Mouse (Mus musculus): Measurements from ENCODE around the gene Spcs1. TPM values are rescaled to one million over a fixed set of nuclear protein-coding genes. Genes with fewer than 3 reads are reported as not detected.
A peak's percentile ranks its signal among the peaks of the same experiment; 100 is the strongest.

The Spcs1 gene
- total and polyA plus RNA-seq, 3 experiments = 150 to 344 (median 181) TPM

GRCm38 (mm10) chr14:30958517-30958916 is 43.0 kb downstream of the Spcs1 start:
- H3K27ac ChIP-seq (ENCODE audit: insufficient read depth, low read depth) = no peak overlapping the region
- no peak overlapping the region for H3K4me3 ChIP-seq (replicated peaks in 1 of 3; ENCODE audit: low read depth in 2 of 3, low read length in 2 of 3, poor library complexity in 1 of 3)
- peaks cover 27 to 56% of the 10 kb centered on the region in 2 experiments for H3K36me3 ChIP-seq (replicated peaks in 1 of 2; ENCODE audit: control insufficient read depth in 1 of 2, insufficient read depth in 1 of 2, low read length in 1 of 2)
- no peaks in the 10 kb centered on the region for H3K9me3 ChIP-seq (replicated peaks; ENCODE audit: low read length)
- H3K9ac ChIP-seq (ENCODE audit: insufficient read depth, low read depth) = no peak overlapping the region
- no peaks in the 10 kb centered on the region for H3K79me2 ChIP-seq (replicated peaks; ENCODE audit: control insufficient read depth, extremely low read depth, insufficient read depth, poor library complexity, severe bottlenecking)
- H3K4me1 ChIP-seq (ENCODE audit: control insufficient read depth in 1 of 2, insufficient read depth in 2 of 2) = peaks cover 0 to 12% of the 10 kb centered on the region in 2 experiments; a peak in 2 of 4 replicates
- no peak for TF ChIP-seq CTCF (conservative IDR thresholded peaks at IDR 0.05 in 1 of 2, IDR thresholded peaks at IDR 0.05 in 1 of 2; ENCODE audit: low read depth in 2 of 2, low read length in 2 of 2)
- no peak for TF ChIP-seq EP300 (IDR thresholded peaks at IDR 0.05; ENCODE audit: low read length)
- no peak for TF ChIP-seq ZMIZ1 (IDR thresholded peaks at IDR 0.05; ENCODE audit: low read depth, low read length)
- TF ChIP-seq MYC (IDR thresholded peaks at IDR 0.05; ENCODE audit: low read depth, low read length) = no peak
- TF ChIP-seq NELFE (IDR thresholded peaks at IDR 0.05; ENCODE audit: low read depth, low read length) = no peak
- no peak for TF ChIP-seq POLR2A (IDR thresholded peaks at IDR 0.05; ENCODE audit: low read depth, low read length)
- TF ChIP-seq CHD1 (IDR thresholded peaks at IDR 0.05; ENCODE audit: low read depth, low read length) = no peak
- TF ChIP-seq HCFC1 (IDR thresholded peaks at IDR 0.05; ENCODE audit: low read depth, low read length) = no peak
- TF ChIP-seq MAX (IDR thresholded peaks at IDR 0.05; ENCODE audit: low read length) = no peak
- no peak for TF ChIP-seq IRF4 (IDR thresholded peaks at IDR 0.05; ENCODE audit: low read depth, low read length)
- no peak for TF ChIP-seq JUN (IDR thresholded peaks at IDR 0.05; ENCODE audit: insufficient read depth, low read depth, low read length)
- no peak for TF ChIP-seq RCOR1 (conservative IDR thresholded peaks at IDR 0.05; ENCODE audit: low read depth, low read length)
- TF ChIP-seq POLR2AphosphoS2 (IDR thresholded peaks at IDR 0.05; ENCODE audit: low read depth, low read length) = no peak
- no peak for TF ChIP-seq TBP (conservative IDR thresholded peaks at IDR 0.05; ENCODE audit: low read depth, low read length)
- TF ChIP-seq ETS1 (conservative IDR thresholded peaks at IDR 0.05; ENCODE audit: low read depth, low read length) = no peak
- TF ChIP-seq TCF12 (IDR thresholded peaks at IDR 0.05; ENCODE audit: low read depth, low read length) = no peak
- TF ChIP-seq ZC3H11A (IDR thresholded peaks at IDR 0.05; ENCODE audit: low read depth, low read length) = no peak
- no peak for TF ChIP-seq NRF1 (IDR thresholded peaks at IDR 0.05; ENCODE audit: low read depth, low read length)
- no peak overlapping the region for H3K4me2 ChIP-seq (ENCODE audit: insufficient read depth, low read depth, poor library complexity, severe bottlenecking)
- no peak for DNase-seq (ENCODE audit: extremely low read depth)
- dilution Hi-C loops (cut with MboI; ENCODE audit: extremely low pct_ligation_motif_present, extremely low pct_unique_long_range_greater_than_20kb, low sequenced_read_pairs) (no loop called here), in situ Hi-C loops (cut with MboI; ENCODE audit: low pct_ligation_motif_present, low pct_unique_long_range_greater_than_20kb, low sequenced_read_pairs) (no loop called here)
- no peaks in the 10 kb centered on the region for H3K27me3 ChIP-seq (replicated peaks)

DNA sequence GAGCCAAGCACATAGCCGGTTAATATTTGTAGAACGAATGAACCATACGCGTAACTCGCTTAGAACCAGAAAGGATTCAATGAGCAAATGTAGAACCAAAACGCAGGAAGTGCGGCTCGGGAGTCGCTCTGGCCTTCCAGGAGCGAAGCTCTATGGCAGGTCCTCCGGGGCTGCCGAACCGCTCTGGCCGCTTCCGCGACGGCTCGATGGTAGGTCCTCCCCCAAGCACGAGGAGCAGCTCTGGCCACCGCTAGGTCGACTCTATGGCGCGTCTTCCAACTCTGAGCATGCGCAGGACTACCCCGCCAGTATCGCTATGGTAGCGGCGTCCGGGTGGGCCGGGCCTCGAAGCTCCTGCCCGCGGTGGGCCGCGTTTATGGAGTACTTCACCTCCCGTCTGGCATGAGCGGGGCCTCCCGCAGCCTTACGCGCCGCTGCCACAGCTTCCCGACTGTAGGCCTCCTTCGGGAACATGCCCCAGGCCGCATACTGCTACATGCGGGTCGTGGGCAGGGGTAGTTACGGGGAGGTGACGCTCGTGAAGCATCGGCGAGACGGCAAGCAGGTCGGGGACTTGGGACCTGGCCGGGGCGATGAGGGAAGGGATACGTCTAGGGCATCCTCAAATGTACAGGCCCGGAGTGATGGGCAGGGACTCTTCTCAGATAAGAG is 50.2 kb downstream of the Spcs1 start, which contains the start of gene Nek4:
Gene Nek4 (plus strand): TSS at position 224 of the 672 bp plus-strand sequence.
- Histone ChIP-seq H3K4me2 (ENCODE audit: insufficient read depth, low read depth, poor library complexity, severe bottlenecking) (peak within 1 kb of the TSS; percentile 79), H3K27me3 (replicated peaks) (no peaks in the 10 kb centered on the region), H3K9ac (ENCODE audit: insufficient read depth, low read depth) (peak within 1 kb of the TSS; percentile 72), H3K4me1 (ENCODE audit: control insufficient read depth in 1 of 2, insufficient read depth in 2 of 2) (peaks cover 2 to 22% of the 10 kb centered on the region in 2 experiments; a peak in 2 of 4 replicates), H3K79me2 (replicated peaks; ENCODE audit: control insufficient read depth, extremely low read depth, insufficient read depth, poor library complexity, severe bottlenecking) (no peaks in the 10 kb centered on the region; the same call in 1 of the 2 replicates), H3K4me3 (replicated peaks in 1 of 3; ENCODE audit: low read depth in 2 of 3, low read length in 2 of 3, poor library complexity in 1 of 3) (peak within 1 kb of the TSS; percentile 56 to 94 (median 87)), H3K27ac (ENCODE audit: insufficient read depth, low read depth) (peak within 1 kb of the TSS; percentile 43; the same call in 1 of the 2 replicates), H3K36me3 (replicated peaks in 1 of 2; ENCODE audit: control insufficient read depth in 1 of 2, insufficient read depth in 1 of 2, low read length in 1 of 2) (peaks cover 11 to 18% of the 10 kb centered on the region in 2 experiments), H3K9me3 (replicated peaks; ENCODE audit: low read length) (no peaks in the 10 kb centered on the region)
- dilution Hi-C loops (cut with MboI; ENCODE audit: extremely low pct_ligation_motif_present, extremely low pct_unique_long_range_greater_than_20kb, low sequenced_read_pairs) (no loop called here), in situ Hi-C loops (cut with MboI; ENCODE audit: low pct_ligation_motif_present, low pct_unique_long_range_greater_than_20kb, low sequenced_read_pairs) (no loop called here)
- DNase-seq (ENCODE audit: extremely low read depth) = peak; percentile 97
- peak; percentile 94; the same call in 1 of the 2 replicates for TF ChIP-seq POLR2AphosphoS2 (IDR thresholded peaks at IDR 0.05; ENCODE audit: low read depth, low read length)
- no peak for TF ChIP-seq MAFK (IDR thresholded peaks at IDR 0.05; ENCODE audit: insufficient replicate concordance, low read length)
- TF ChIP-seq TCF12 (IDR thresholded peaks at IDR 0.05; ENCODE audit: low read depth, low read length) = peak; percentile 91
- no peak for TF ChIP-seq CHD1 (IDR thresholded peaks at IDR 0.05; ENCODE audit: low read depth, low read length)
- no peak for TF ChIP-seq ZC3H11A (IDR thresholded peaks at IDR 0.05; ENCODE audit: low read depth, low read length)
- TF ChIP-seq USF2 (conservative IDR thresholded peaks at IDR 0.05; ENCODE audit: low read depth, low read length) = no peak
- TF ChIP-seq MAZ (IDR thresholded peaks at IDR 0.05; ENCODE audit: low read depth, low read length) = peak; percentile 65; the same call in 1 of the 2 replicates
- peak; percentile 89 for TF ChIP-seq GABPA (IDR thresholded peaks at IDR 0.05; ENCODE audit: insufficient replicate concordance, low read depth, low read length)
- 0 out of 2 replicates have a peak, but pooled peaks have one; percentile 42 for TF ChIP-seq RCOR1 (conservative IDR thresholded peaks at IDR 0.05; ENCODE audit: low read depth, low read length)
- no peak for TF ChIP-seq RAD21 (IDR thresholded peaks at IDR 0.05; ENCODE audit: low read depth, low read length)
- TF ChIP-seq HCFC1 (IDR thresholded peaks at IDR 0.05; ENCODE audit: low read depth, low read length) = peak; percentile 91
- TF ChIP-seq SMC3 (IDR thresholded peaks at IDR 0.05; ENCODE audit: low read depth, low read length) = no peak
- no peak for TF ChIP-seq JUN (IDR thresholded peaks at IDR 0.05; ENCODE audit: insufficient read depth, low read depth, low read length)
- TF ChIP-seq UBTF (IDR thresholded peaks at IDR 0.05; ENCODE audit: low read depth, low read length) = no peak
- TF ChIP-seq MAX (IDR thresholded peaks at IDR 0.05; ENCODE audit: low read length) = peak; percentile 94
- 0 out of 2 replicates have a peak, but pooled peaks have one; percentile 39 for TF ChIP-seq BHLHE40 (IDR thresholded peaks at IDR 0.05; ENCODE audit: low read depth, low read length)
- TF ChIP-seq SIN3A (IDR thresholded peaks at IDR 0.05; ENCODE audit: low read length) = peak; percentile 96
- TF ChIP-seq NRF1 (IDR thresholded peaks at IDR 0.05; ENCODE audit: low read depth, low read length) = peak; percentile 99
- TF ChIP-seq ZMIZ1 (IDR thresholded peaks at IDR 0.05; ENCODE audit: low read depth, low read length) = peak; percentile 81
- no peak for TF ChIP-seq USF1 (IDR thresholded peaks at IDR 0.05; ENCODE audit: low read depth, low read length)
- no peak for TF ChIP-seq CHD2 (IDR thresholded peaks at IDR 0.05; ENCODE audit: low read length)
- TF ChIP-seq MXI1 (IDR thresholded peaks at IDR 0.05; ENCODE audit: low read depth, low read length) = peak; percentile 94

All from CH12.LX (cell line).